ENCODE assay signal across 11 mouse cellular contexts in the genomic region with DNA sequence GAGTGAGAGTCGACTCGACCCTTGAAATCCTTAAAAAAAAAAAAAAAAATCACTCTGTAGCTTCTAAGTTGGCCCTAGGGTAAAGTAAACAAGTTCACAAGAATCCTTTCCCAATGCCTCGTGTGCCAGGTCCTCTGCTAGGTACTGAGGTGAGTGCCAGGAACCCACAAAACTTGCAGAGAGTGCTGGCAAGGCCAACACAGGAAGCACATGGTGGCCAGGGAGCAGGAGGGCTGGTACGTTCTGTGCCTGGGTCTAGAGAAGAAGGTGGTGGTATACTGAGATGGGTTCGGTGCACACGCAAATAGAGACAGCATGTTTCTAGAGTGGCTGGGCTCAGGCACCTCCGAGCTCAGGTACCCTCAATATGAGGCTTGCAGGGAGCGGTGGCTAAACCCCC. TPM values are rescaled to one million over a fixed set of nuclear protein-coding genes. Genes with fewer than 3 reads are reported as not detected.
DNase-seq lines count a peak whose midpoint lies in the region; ATAC-seq and TF ChIP-seq lines count a peak whose summit lies in the region.
"Had no signal": no experiment of that assay in that cellular context is flagged by ENCODE, and none has a peak within 500 bp of the region (broad histone marks: within the 10 kb centered on the region; RNA-seq: fewer than 3 reads in every experiment).

No protein-coding gene starts in this region.

- peak overlapping the region; percentile 35; the same call in 1 of the 2 replicates for H3K27ac ChIP-seq in heart, embryonic 11.5 days (ENCODE audit: low read depth, low read length)
- H3K27ac ChIP-seq in layer of hippocampus, adult 2 months = peak overlapping the region; percentile 43; the same call in 1 of the 2 replicates
- peak overlapping the region; percentile 52; the same call in 1 of the 2 replicates for H3K27ac ChIP-seq in lung, embryonic 15.5 days
- H3K27ac ChIP-seq: kidney, embryonic 15.5 days; liver, embryonic 13.5 days had no signal

- peaks cover 38% of the 10 kb centered on the region for H3K4me1 ChIP-seq in heart, embryonic 11.5 days (ENCODE audit: control insufficient read depth, insufficient read depth, low read length)
- H3K4me1 ChIP-seq in lung, embryonic 15.5 days = peaks cover 44% of the 10 kb centered on the region

- H3K4me2 ChIP-seq in heart, embryonic 11.5 days = peak overlapping the region; percentile 34
- no peak overlapping the region for H3K4me2 ChIP-seq in lung, embryonic 15.5 days
- H3K4me2 ChIP-seq: kidney, embryonic 15.5 days; liver, embryonic 13.5 days had no signal

- intact Hi-C loops in heart, postnatal 36 days (cut with DNase I) = no loop called here

- H3K27me3 ChIP-seq in heart, embryonic 11.5 days (ENCODE audit: control insufficient read depth, insufficient read depth, low read length) = no peaks in the 10 kb centered on the region
- no peaks in the 10 kb centered on the region for H3K27me3 ChIP-seq in lung, embryonic 15.5 days
- H3K27me3 ChIP-seq: kidney, embryonic 15.5 days; liver, embryonic 13.5 days had no signal

- no peak for TF ChIP-seq CTCF in layer of hippocampus, adult 2 months (conservative IDR thresholded peaks at IDR 0.05)

- no peaks in the 10 kb centered on the region for H3K36me3 ChIP-seq in heart, embryonic 11.5 days (ENCODE audit: control insufficient read depth, insufficient read depth, low read length)
- no peaks in the 10 kb centered on the region for H3K36me3 ChIP-seq in lung, embryonic 15.5 days
- H3K36me3 ChIP-seq: kidney, embryonic 15.5 days; liver, embryonic 13.5 days had no signal

- no peak overlapping the region for H3K4me3 ChIP-seq in heart, embryonic 11.5 days (ENCODE audit: low read depth, low read length)
- no peak overlapping the region for H3K4me3 ChIP-seq in layer of hippocampus, adult 2 months
- no peak overlapping the region for H3K4me3 ChIP-seq in lung, embryonic 15.5 days
- H3K4me3 ChIP-seq: kidney, embryonic 15.5 days; liver, embryonic 13.5 days had no signal

- no peak for ATAC-seq in heart, embryonic 11.5 days (replicated peaks; ENCODE audit: insufficient number of reproducible peaks, low FRiP score, low TSS enrichment)
- no peak for ATAC-seq in lung, embryonic 15.5 days (ENCODE audit: borderline replicate concordance, extremely low read depth, low FRiP score, low TSS enrichment)
- ATAC-seq: forebrain, embryonic 14.5 days had no signal

- no peak for DNase-seq in heart, postnatal 36 days
- no peak for DNase-seq in layer of hippocampus, adult 2 months (ENCODE audit: low spot score in 2 of 2)
- no peak for DNase-seq in layer of hippocampus, adult 11-12 months (ENCODE audit: low spot score)
- peak; percentile 72 for DNase-seq in fat pad, adult 2 months (ENCODE audit: extremely low read depth, low read depth, low spot score)
- no peak for DNase-seq in embryo, embryonic 9.5 days (ENCODE audit: extremely low spot score)
- DNase-seq: heart, postnatal 10 days; liver, embryonic 13.5 days had no signal

- H3K9me3 ChIP-seq in heart, embryonic 11.5 days (replicated peaks; ENCODE audit: control insufficient read depth, low read length) = no peaks in the 10 kb centered on the region
- no peaks in the 10 kb centered on the region for H3K9me3 ChIP-seq in lung, embryonic 15.5 days
- H3K9me3 ChIP-seq: kidney, embryonic 15.5 days; liver, embryonic 13.5 days had no signal

- peak overlapping the region; percentile 39; the same call in 1 of the 2 replicates for H3K9ac ChIP-seq in heart, embryonic 11.5 days (ENCODE audit: low read depth, low read length)
- no peak overlapping the region for H3K9ac ChIP-seq in lung, embryonic 15.5 days
- H3K9ac ChIP-seq: kidney, embryonic 15.5 days; liver, embryonic 13.5 days had no signal

- 74% methylated on average over 8 of the region's 8 CpGs for WGBS in heart, embryonic 11.5 days (ENCODE audit: insufficient replicate concordance)
- 53% methylated on average over 8 of the region's 8 CpGs for WGBS in lung, embryonic 15.5 days

RNA-seq across cellular contexts. Expression of a gene that starts 53.3 kb away (rescaled TPM):
- polyA plus RNA-seq in heart, embryonic 11.5 days (2014; fragmentation: Nextera tagmentation; extraction: Ambion mirVana) = 3.2 and 3.5 TPM in 2 replicates
- 1 to 10 TPM; 6.8 to 8.8 TPM for total RNA-seq in heart, postnatal 36 days (2021)
- 10 to 100 TPM; 66.6 to 76.8 TPM for total RNA-seq in layer of hippocampus, adult 2 months (2021)
- 8.0 and 9.6 TPM in 2 replicates for polyA plus RNA-seq in lung, embryonic 15.5 days (2015; fragmentation: Nextera tagmentation; extraction: Ambion mirVana)

Comparison
In these comparisons a context has a peak if more than half of its experiments do, and no peak if none do; other contexts are left out.
1. RNA of a gene that starts 53.3 kb away (total RNA-seq): 66.6 to 76.8 TPM in layer of hippocampus, adult 2 months; 6.8 to 8.8 TPM in heart, postnatal 36 days; every median in the first group is over 4 times any median in the second.
2. Peak in every context shown above with its lines, with median percentiles within 50 percentile points of each other: H3K27ac ChIP-seq.